Mouse (Mus musculus): ENCODE data around the gene Ovol3.
"Not testable (repeated sequence)": the region's sequence is repeated elsewhere in the genome, so short reads cannot be mapped to it uniquely, and the experiment has no call there.

Ovol3 gene

DNA sequence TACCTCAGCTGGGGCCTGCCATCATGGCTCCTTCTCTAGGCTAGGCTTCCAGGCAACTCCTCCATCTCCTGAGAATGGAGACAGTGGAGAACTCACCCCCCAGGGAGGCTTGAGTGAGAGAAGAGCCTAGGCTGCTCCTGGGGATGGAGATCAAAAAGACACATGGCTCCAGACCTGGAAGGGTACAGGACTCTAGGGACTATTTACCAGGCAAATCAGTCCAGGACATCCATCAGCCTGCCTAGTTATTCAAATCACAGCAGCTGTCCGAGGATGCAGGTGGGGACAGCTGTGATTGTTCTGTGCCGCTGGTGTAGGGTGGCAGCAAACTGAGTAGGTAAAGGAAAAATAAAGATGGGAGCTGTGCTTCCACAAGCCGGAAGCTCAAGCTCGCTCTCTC is at the start of gene Ovol3:
TSS of gene Ovol3 (minus strand) at position 101 of the 400 bp plus-strand sequence.
- no peak for DNase-seq (ENCODE audit: low spot score in 2 of 2)

GRCm38 (mm10) chr7:30282740-30283139 is 47.2 kb upstream of the Ovol3 start:
- no peak for DNase-seq (ENCODE audit: low spot score in 2 of 2)

DNA sequence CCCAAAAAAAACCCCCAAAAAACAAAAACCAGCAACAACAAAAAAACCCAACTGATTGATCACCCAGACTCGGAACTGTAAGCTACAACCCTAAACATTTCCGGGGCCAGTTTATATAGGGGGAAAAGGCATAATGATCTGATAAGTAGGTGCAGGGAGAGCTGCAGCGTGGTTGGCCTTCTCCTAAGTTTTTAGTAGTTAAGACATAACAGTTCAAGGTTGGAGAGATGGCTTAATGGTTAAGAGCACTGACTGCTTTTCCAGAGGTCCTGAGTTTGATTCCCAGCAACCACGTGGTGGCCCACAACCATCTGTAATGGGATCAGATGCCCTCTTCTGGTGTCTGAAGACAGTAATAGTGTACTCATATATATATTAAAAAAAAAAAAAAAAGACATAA is 46.0 kb upstream of the Ovol3 start:
- DNase-seq (ENCODE audit: low spot score in 2 of 2): no peak

- DNase-seq (ENCODE audit: low spot score in 2 of 2): peak; percentile 66 to 80
These were observed 45.2 kb upstream of the Ovol3 start for GRCm38 (mm10) chr7:30280670-30281138.

GRCm38 (mm10) chr7:30279951-30280669 is 44.6 kb upstream of the Ovol3 start, which contains the start of the genes Thap8 and Wdr62:
Gene Thap8, plus strand, starts transcription at chr7:30280094.
Gene Wdr62, minus strand, starts transcription at chr7:30280419.
- peak; percentile 87 to 94 for DNase-seq (ENCODE audit: low spot score in 2 of 2)

DNA sequence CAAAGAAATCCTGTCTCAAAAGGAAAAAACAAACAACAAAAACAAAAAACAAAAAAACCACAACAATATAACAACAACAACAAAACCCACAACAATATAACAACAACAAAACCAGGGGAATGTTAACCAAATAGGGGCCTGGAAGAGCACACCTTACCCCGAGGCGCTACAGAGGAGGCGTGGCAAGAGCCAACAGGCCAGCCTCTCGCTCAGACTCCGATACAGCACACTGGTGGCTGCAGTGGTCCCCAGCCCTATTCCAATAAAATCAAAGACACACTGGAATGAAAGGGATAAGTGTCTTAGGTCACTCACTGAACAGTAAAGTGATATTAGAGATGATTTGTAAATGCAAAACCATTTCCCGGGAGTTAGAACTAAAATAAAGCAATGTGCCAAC is 44.0 kb upstream of the Ovol3 start:
- peak in 1 of 2 experiments; percentile 46 for DNase-seq (ENCODE audit: low spot score in 2 of 2)

- no peak for DNase-seq (ENCODE audit: low spot score in 2 of 2)
These were observed 43.4 kb upstream of the Ovol3 start for GRCm38 (mm10) chr7:30278911-30279310.

GRCm38 (mm10) chr7:30274383-30274782 is 38.9 kb upstream of the Ovol3 start:
- no peak for DNase-seq (ENCODE audit: low spot score in 2 of 2)

- no peak for DNase-seq (ENCODE audit: low spot score in 2 of 2)
These were observed 34.1 kb upstream of the Ovol3 start for GRCm38 (mm10) chr7:30269641-30270040.

DNA sequence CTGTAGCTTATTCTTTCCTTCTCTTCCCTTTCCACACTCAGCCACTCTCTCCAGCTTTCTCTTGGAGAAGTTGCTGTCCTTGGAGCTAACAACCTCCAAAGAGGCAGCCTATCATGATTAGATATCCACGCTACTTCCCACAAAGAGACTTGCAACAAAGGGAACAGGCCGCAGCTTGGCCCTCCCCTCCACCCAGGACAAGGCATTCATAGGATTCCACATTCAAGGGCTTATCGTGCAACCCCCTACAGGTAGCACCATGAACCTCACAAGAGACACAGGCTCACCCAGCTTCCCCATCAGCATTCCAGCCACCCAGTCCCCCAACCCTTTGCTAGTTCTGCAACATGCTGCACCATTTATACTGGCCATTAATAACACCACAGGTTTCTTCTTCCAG is 31.3 kb upstream of the Ovol3 start:
- no peak for DNase-seq (ENCODE audit: low spot score in 2 of 2)

- no peak for DNase-seq (ENCODE audit: low spot score in 2 of 2)
These were observed 30.4 kb upstream of the Ovol3 start for GRCm38 (mm10) chr7:30265935-30266334.

DNA sequence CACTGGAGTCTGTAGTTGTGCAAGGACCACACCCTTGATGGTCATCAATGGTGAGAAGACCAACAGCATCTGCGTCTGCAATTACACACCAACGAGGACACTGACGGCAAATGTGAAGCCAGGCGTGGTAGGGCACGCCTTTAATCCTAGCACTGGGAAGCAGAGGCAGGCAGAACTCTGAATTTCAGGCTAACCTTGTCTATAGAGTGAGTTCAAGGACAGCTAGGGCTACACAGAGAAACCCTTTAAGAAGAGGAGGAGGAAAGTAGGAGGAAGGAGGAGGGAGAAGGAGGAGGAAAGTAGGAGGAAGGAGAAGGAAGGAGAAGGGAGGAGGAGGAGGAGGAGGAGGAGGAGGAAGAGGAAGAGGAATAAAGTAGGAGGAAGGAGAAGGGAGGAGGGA is 30.0 kb upstream of the Ovol3 start:
- no peak for DNase-seq (ENCODE audit: low spot score in 2 of 2)

- DNase-seq (ENCODE audit: low spot score in 2 of 2): no peak
These were observed 29.5 kb upstream of the Ovol3 start for GRCm38 (mm10) chr7:30265041-30265440.

- DNase-seq (ENCODE audit: low spot score in 2 of 2): no peak
These were observed 16.7 kb upstream of the Ovol3 start for GRCm38 (mm10) chr7:30251956-30252954.

DNA sequence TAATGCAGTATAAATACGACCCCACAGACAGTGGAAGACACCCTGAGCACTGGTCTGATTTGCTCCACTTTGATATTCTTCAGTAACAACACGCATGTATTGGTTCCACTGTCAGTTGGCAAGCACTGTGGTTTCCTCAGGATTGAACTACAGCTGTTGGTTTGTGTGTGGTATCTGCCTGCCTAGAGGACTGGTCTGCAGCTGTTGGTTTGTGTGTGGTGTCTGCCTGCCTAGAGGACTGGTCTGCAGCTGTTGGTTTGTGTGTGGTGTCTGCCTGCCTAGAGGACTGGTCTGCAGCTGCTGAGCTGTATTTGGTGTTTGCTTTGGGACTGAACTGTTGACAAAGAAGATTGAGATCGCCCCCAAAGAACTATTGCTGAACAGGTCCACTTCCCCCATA is 1.8 kb upstream of the Ovol3 start:
- not testable (repeated sequence) for DNase-seq (ENCODE audit: low spot score in 2 of 2)

- no peak for DNase-seq (ENCODE audit: low spot score in 2 of 2)
These were observed 434 bp downstream of the Ovol3 start for GRCm38 (mm10) chr7:30235091-30235490.

- DNase-seq (ENCODE audit: low spot score in 2 of 2): no peak
These were observed 1.2 kb downstream of the Ovol3 start for GRCm38 (mm10) chr7:30234276-30234858.

GRCm38 (mm10) chr7:30233387-30233786 is 2.1 kb downstream of the Ovol3 start:
- no peak for DNase-seq (ENCODE audit: low spot score in 2 of 2)

GRCm38 (mm10) chr7:30232631-30233148 is 2.8 kb downstream of the Ovol3 start:
- DNase-seq (ENCODE audit: low spot score in 2 of 2): peak; percentile 59 to 80

- DNase-seq (ENCODE audit: low spot score in 2 of 2): peak; percentile 92 to 96
These were observed 3.7 kb downstream of the Ovol3 start, which contains the start of the genes Polr2i and Tbcb for GRCm38 (mm10) chr7:30231669-30232454. Gene Polr2i, plus strand, starts transcription at chr7:30231948. Gene Tbcb, minus strand, starts transcription at chr7:30232272.

DNA sequence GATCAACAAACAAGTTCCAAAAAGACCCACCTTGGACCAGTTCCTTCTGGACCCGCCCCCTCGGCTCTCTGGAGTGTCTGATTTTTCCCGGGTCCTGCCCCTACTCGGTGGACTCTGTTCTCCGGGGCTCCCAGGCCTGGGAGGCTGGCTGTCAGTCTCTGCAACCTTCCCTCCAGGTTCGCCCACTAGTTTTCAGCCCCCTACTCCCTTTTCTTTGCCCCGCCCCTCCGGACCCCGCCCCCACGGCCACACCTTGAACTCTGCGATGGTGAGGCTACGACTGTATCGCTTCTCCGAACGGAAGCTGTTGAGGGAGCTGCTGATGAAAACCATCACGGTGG is 4.2 kb downstream of the Ovol3 start:
- no peak for DNase-seq (ENCODE audit: low spot score in 2 of 2)
